Comparison of ENCODE assay signal across 11 mouse cellular contexts in the genomic region with DNA sequence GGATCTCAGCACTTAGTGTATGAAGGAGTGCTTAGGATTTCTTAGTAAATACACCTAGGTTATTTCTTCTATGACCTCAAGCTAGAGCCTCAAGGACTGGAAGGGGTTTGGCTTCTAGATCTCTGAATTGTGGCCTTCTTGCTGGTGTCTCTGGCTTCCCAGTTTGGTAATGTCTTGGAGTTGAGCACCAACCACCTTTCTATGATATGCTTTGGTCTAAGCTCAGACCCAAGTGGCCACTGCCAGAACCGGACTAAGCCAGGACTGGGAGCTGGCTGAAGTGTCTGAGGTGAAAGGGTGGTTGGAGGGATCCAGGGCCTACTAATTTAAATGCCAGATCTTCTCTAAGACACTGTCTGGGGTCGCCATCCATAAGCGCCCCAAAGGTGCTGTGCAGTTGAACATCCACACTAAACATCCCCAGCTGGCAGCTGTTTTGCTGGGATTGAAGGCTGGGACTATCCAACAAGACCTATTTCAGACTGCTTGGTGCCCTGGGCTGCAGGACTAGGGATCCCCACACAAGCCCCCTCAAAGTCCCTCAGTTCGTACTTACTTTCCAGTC. TPM values are rescaled to one million over a fixed set of nuclear protein-coding genes. Genes with fewer than 3 reads are reported as not detected.
DNase-seq lines count a peak whose midpoint lies in the region; ATAC-seq and TF ChIP-seq lines count a peak whose summit lies in the region.
"Had no signal": no experiment of that assay in that cellular context is flagged by ENCODE, and none has a peak within 500 bp of the region (broad histone marks: within the 10 kb centered on the region; RNA-seq: fewer than 3 reads in every experiment).

No protein-coding gene starts in this region.

- H3K9ac ChIP-seq in hindbrain, embryonic 15.5 days: no peak overlapping the region
- no peak overlapping the region for H3K9ac ChIP-seq in limb, embryonic 12.5 days (replicated peaks)
- peak overlapping the region; percentile 41; the same call in 1 of the 2 replicates for H3K9ac ChIP-seq in stomach, postnatal 0 days (ENCODE audit: low read length)
- H3K9ac ChIP-seq: liver, embryonic 15.5 days had no signal

- peak overlapping the region; percentile 86 for H3K4me2 ChIP-seq in hindbrain, embryonic 15.5 days
- peak overlapping the region; percentile 86 for H3K4me2 ChIP-seq in limb, embryonic 12.5 days
- peak overlapping the region; percentile 94 for H3K4me2 ChIP-seq in stomach, postnatal 0 days (replicated peaks; ENCODE audit: low read depth)
- H3K4me2 ChIP-seq: liver, embryonic 15.5 days had no signal

- H3K27me3 ChIP-seq in hindbrain, embryonic 15.5 days: peaks cover 25% of the 10 kb centered on the region
- peaks cover 73% of the 10 kb centered on the region for H3K27me3 ChIP-seq in limb, embryonic 12.5 days
- no peaks in the 10 kb centered on the region for H3K27me3 ChIP-seq in stomach, postnatal 0 days (ENCODE audit: control insufficient read depth, insufficient read depth, low read length)

- H3K36me3 ChIP-seq in hindbrain, embryonic 15.5 days: no peaks in the 10 kb centered on the region
- no peaks in the 10 kb centered on the region for H3K36me3 ChIP-seq in limb, embryonic 12.5 days
- H3K36me3 ChIP-seq in stomach, postnatal 0 days (ENCODE audit: control insufficient read depth, insufficient read depth, low read length): no peaks in the 10 kb centered on the region
- H3K36me3 ChIP-seq: liver, embryonic 15.5 days had no signal

- no peak overlapping the region for H3K27ac ChIP-seq in hindbrain, embryonic 15.5 days (replicated peaks)
- no peak overlapping the region for H3K27ac ChIP-seq in limb, embryonic 12.5 days
- peak overlapping the region; percentile 99 for H3K27ac ChIP-seq in stomach, postnatal 0 days (replicated peaks)
- H3K27ac ChIP-seq: liver, embryonic 15.5 days had no signal

- H3K4me1 ChIP-seq in hindbrain, embryonic 15.5 days (replicated peaks): peaks cover 49% of the 10 kb centered on the region
- peaks cover 61% of the 10 kb centered on the region for H3K4me1 ChIP-seq in limb, embryonic 12.5 days (replicated peaks)
- no peaks in the 10 kb centered on the region; the same call in 1 of the 2 replicates for H3K4me1 ChIP-seq in stomach, postnatal 0 days (replicated peaks; ENCODE audit: control insufficient read depth, insufficient read depth)

- 51% methylated on average over 4 of the region's 4 CpGs for WGBS in hindbrain, embryonic 15.5 days
- WGBS in limb, embryonic 12.5 days: 34% methylated on average over 4 of the region's 4 CpGs
- WGBS in stomach, postnatal 0 days: 74% methylated on average over 4 of the region's 4 CpGs

- TF ChIP-seq EP300 in stomach, postnatal 0 days (optimal IDR thresholded peaks at IDR 0.05): no peak

- DNase-seq in ovary, postnatal 10 days (ENCODE audit: low spot score): peak; percentile 31
- no peak for DNase-seq in ovary, adult 18-20 months (ENCODE audit: low spot score)
- no peak for DNase-seq in stomach, postnatal 0 days (ENCODE audit: low spot score)
- no peak for DNase-seq in urinary bladder, postnatal 36 days (ENCODE audit: low spot score in 2 of 2)
- DNase-seq in layer of hippocampus, postnatal 25 days (ENCODE audit: extremely low spot score in 1 of 2, low spot score in 1 of 2): no peak
- DNase-seq in thymus, postnatal 25 days: no peak
- DNase-seq: cerebellum, postnatal 14 days; heart, postnatal 4 days had no signal

- H3K4me3 ChIP-seq in hindbrain, embryonic 15.5 days: peak overlapping the region; percentile 13
- peak overlapping the region; percentile 89 for H3K4me3 ChIP-seq in limb, embryonic 12.5 days (replicated peaks)
- peak overlapping the region; percentile 90; the same call in 1 of the 2 replicates for H3K4me3 ChIP-seq in stomach, postnatal 0 days (ENCODE audit: low read depth, low read length)
- H3K4me3 ChIP-seq: liver, embryonic 15.5 days had no signal

- TF ChIP-seq CTCF in stomach, postnatal 0 days (IDR thresholded peaks at IDR 0.05; ENCODE audit: low read depth): no peak

- H3K9me3 ChIP-seq in hindbrain, embryonic 15.5 days: no peaks in the 10 kb centered on the region
- H3K9me3 ChIP-seq in limb, embryonic 12.5 days: no peaks in the 10 kb centered on the region
- no peaks in the 10 kb centered on the region for H3K9me3 ChIP-seq in stomach, postnatal 0 days (ENCODE audit: control insufficient read depth, low read length)
- H3K9me3 ChIP-seq: liver, embryonic 15.5 days had no signal

- ATAC-seq in hindbrain, embryonic 15.5 days (ENCODE audit: low FRiP score, low read depth): no peak
- no peak for ATAC-seq in limb, embryonic 12.5 days (ENCODE audit: insufficient number of reproducible peaks, insufficient read depth, low FRiP score, low TSS enrichment, low read depth)
- no peak for ATAC-seq in stomach, postnatal 0 days (ENCODE audit: low FRiP score, low TSS enrichment)

RNA-seq across cellular contexts. Expression of gene Zfp503, which starts 3.0 kb away (rescaled TPM):
- polyA plus RNA-seq in hindbrain, embryonic 15.5 days (2015; fragmentation: Nextera tagmentation; extraction: Ambion mirVana): 11.0 and 13.7 TPM in 2 replicates
- 46.0 and 47.1 TPM in 2 replicates for polyA plus RNA-seq in limb, embryonic 12.5 days (2016; fragmentation: Nextera tagmentation; extraction: Ambion mirVana)
- 10.0 and 11.3 TPM in 2 replicates for polyA plus RNA-seq in stomach, postnatal 0 days (2015; fragmentation: Nextera tagmentation; extraction: Ambion mirVana)
- 1 to 10 TPM; 2.6 to 2.8 TPM for total RNA-seq in layer of hippocampus, postnatal 25 days (2021)

RNA-seq across cellular contexts. Expression of gene Lrmda, which starts 27.1 kb away (rescaled TPM):
- 0.23 and 0.37 TPM in 2 replicates for polyA plus RNA-seq in hindbrain, embryonic 15.5 days (2015; fragmentation: Nextera tagmentation; extraction: Ambion mirVana)
- 0.41 TPM in 1 of 2 replicates, not detected in the other for polyA plus RNA-seq in limb, embryonic 12.5 days (2016; fragmentation: Nextera tagmentation; extraction: Ambion mirVana)
- polyA plus RNA-seq in stomach, postnatal 0 days (2015; fragmentation: Nextera tagmentation; extraction: Ambion mirVana): 0.39 and 0.46 TPM in 2 replicates
- total RNA-seq in layer of hippocampus, postnatal 25 days (2021): under 1 TPM in 1 of 2 experiments, not detected in 1; 0.27 TPM

Comparison
In these comparisons a context has a peak if more than half of its experiments do, and no peak if none do; other contexts are left out.
1. H3K4me3 ChIP-seq: peak in every context shown above with its lines; median percentile 90 in stomach, postnatal 0 days; 89 in limb, embryonic 12.5 days; 13 in hindbrain, embryonic 15.5 days.